Mouse (Mus musculus) MEL (cell line): ENCODE results near the gene Ch25h.

ENCODE experiments used
- BHLHE40 ChIP-seq: IDR thresholded peaks from 2 replicates; pipeline ENCODE4 v1.6.1; 2012; ENCODE audit warnings: low read depth, mild to moderate bottlenecking, inconsistent platforms, low read length, improper control_type of control experiment, borderline replicate concordance
- CTCF ChIP-seq, 3 experiments: IDR thresholded peaks in 2 of 3; conservative IDR thresholded peaks in 1 of 3; 2 replicates each; pipeline ENCODE4 v1.5.1; 2011 to 2012; ENCODE audit warnings: low read length in 3 of 3, low read depth in 2 of 3, mild to moderate bottlenecking in 2 of 3, improper control_type of control experiment in 1 of 3, inconsistent platforms in 1 of 3, mixed read lengths in 1 of 3, moderate library complexity in 1 of 3; ENCODE audit not compliant: control insufficient read depth in 1 of 3, insufficient read depth in 1 of 3, poor library complexity in 1 of 3, severe bottlenecking in 1 of 3
- MXI1 ChIP-seq: IDR thresholded peaks from 2 replicates; pipeline ENCODE4 v1.6.1; 2011; ENCODE audit warnings: mild to moderate bottlenecking, low read depth, low read length, improper control_type of control experiment
- MYB ChIP-seq: IDR thresholded peaks from 2 replicates; pipeline ENCODE4 v1.6.1; 2011; ENCODE audit warnings: mild to moderate bottlenecking, low read depth, low read length, improper control_type of control experiment
- POLR2A ChIP-seq, 2 experiments: IDR thresholded peaks; 2 replicates each; pipeline ENCODE4 v1.6.1; 2011 to 2012; ENCODE audit warnings: low read length in 2 of 2, mild to moderate bottlenecking in 2 of 2, control low read depth in 1 of 2, improper control_type of control experiment in 1 of 2, low read depth in 1 of 2, moderate library complexity in 1 of 2; ENCODE audit not compliant: control insufficient read depth in 1 of 2, insufficient read depth in 1 of 2, poor library complexity in 1 of 2
- RCOR1 ChIP-seq: IDR thresholded peaks from 2 replicates; pipeline ENCODE4 v1.6.1; 2012; ENCODE audit warnings: low read depth, mild to moderate bottlenecking, inconsistent platforms, low read length, improper control_type of control experiment
- TCF12 ChIP-seq: IDR thresholded peaks from 2 replicates; pipeline ENCODE4 v1.6.1; 2014; ENCODE audit warnings: low read depth, mild to moderate bottlenecking, inconsistent platforms, low read length, improper control_type of control experiment, moderate library complexity
- USF1 ChIP-seq: IDR thresholded peaks from 2 replicates; pipeline ENCODE4 v1.6.1; 2014; ENCODE audit warnings: low read depth, mild to moderate bottlenecking, inconsistent platforms, low read length, improper control_type of control experiment, moderate library complexity

- TF ChIP-seq CTCF (IDR thresholded peaks at IDR 0.05 in 2 of 3, conservative IDR thresholded peaks at IDR 0.05 in 1 of 3; ENCODE audit: control insufficient read depth in 1 of 3, insufficient read depth in 1 of 3, low read depth in 2 of 3, low read length in 3 of 3, poor library complexity in 1 of 3, severe bottlenecking in 1 of 3) (no peak), USF1 (no peak), MXI1 (no peak), MYB (no peak), RCOR1 (no peak), BHLHE40 (no peak), TCF12 (no peak), POLR2A (IDR thresholded peaks at IDR 0.05; ENCODE audit: control insufficient read depth in 1 of 2, insufficient read depth in 1 of 2, low read depth in 1 of 2, low read length in 2 of 2, poor library complexity in 1 of 2) (no peak)
Observed at GRCm38 (mm10) chr19:34474991-34475971, at the start of gene Ch25h.
